Mouse (Mus musculus) forebrain, embryonic 16.5 days (tissue): Measurements from ENCODE around the gene Rcor1. TPM values are rescaled to one million over a fixed set of nuclear protein-coding genes. Genes with fewer than 3 reads are reported as not detected.

Source experiments
- ATAC-seq: fragments of 200-750 bp; cut with Nextera tagmentation; 2 replicates; pipeline ENCODE4 v1.8.0; 2017; ENCODE audit warnings: mild to moderate bottlenecking, moderate library complexity
- H3K27ac ChIP-seq: fragments of 300-500 bp; sonication (generic); 2 replicates; pipeline ENCODE4 v1.5.1; 2014; ENCODE audit warnings: low read length, control low read depth
- H3K27me3 ChIP-seq: fragments of 300-500 bp; sonication (generic); replicated peaks from 2 replicates; pipeline ENCODE4 v1.6.1; 2014; ENCODE audit warnings: low read length; ENCODE audit not compliant: control insufficient read depth, insufficient read depth
- H3K36me3 ChIP-seq: fragments of 300-500 bp; sonication (generic); 2 replicates; pipeline ENCODE4 v1.6.1; 2014; ENCODE audit not compliant: control insufficient read depth, insufficient read depth
- H3K4me1 ChIP-seq: fragments of 300-500 bp; sonication (generic); replicated peaks from 2 replicates; pipeline ENCODE4 v1.6.1; 2014; ENCODE audit warnings: low read length; ENCODE audit not compliant: control insufficient read depth, insufficient read depth
- H3K4me2 ChIP-seq: fragments of 300-500 bp; sonication (generic); 2 replicates; pipeline ENCODE4 v1.6.1; 2014; ENCODE audit warnings: mild to moderate bottlenecking, low read length, control low read depth
- H3K4me3 ChIP-seq: fragments of 300-500 bp; sonication (generic); replicated peaks from 2 replicates; pipeline ENCODE4 v1.5.1; 2014; ENCODE audit warnings: mild to moderate bottlenecking, low read length, control low read depth
- H3K9ac ChIP-seq: fragments of 300-500 bp; sonication (generic); replicated peaks from 2 replicates; pipeline ENCODE4 v1.6.1; 2014; ENCODE audit warnings: low read depth, low read length, control low read depth
- H3K9me3 ChIP-seq: fragments of 300-500 bp; sonication (generic); 2 replicates; pipeline ENCODE4 v1.6.1; 2016; ENCODE audit warnings: low read length; ENCODE audit not compliant: control insufficient read depth
- WGBS: fragments of 180-500 bp; shearing (Covaris S2); extraction: QIAGEN DNeasy Blood & Tissue Kit; methylation state at CpG from one replicate; pipeline ENCODE4 v1.1.7; 2014; 5-methylcytosine and 5-hydroxymethylcytosine counted together
- polyA plus RNA-seq: library from polyadenylated mRNA; unstranded; fragments of >200 nt; fragmentation: Nextera tagmentation; extraction: Ambion mirVana; gene quantifications from 2 replicates; pipeline ENCODE4 v1.2.1, GENCODE M21; 2015

Gene Rcor1
- polyA plus RNA-seq, 1 experiment from 2014 or later: 7.6 TPM

- no peak overlapping the region for H3K27ac ChIP-seq
- H3K4me1 ChIP-seq: no peaks in the 10 kb centered on the region
- H3K4me2 ChIP-seq: no peak overlapping the region
- H3K27me3 ChIP-seq: no peaks in the 10 kb centered on the region
- no peaks in the 10 kb centered on the region for H3K9me3 ChIP-seq
- peaks cover 25% of the 10 kb centered on the region for H3K36me3 ChIP-seq
- no peak for ATAC-seq
- H3K9ac ChIP-seq: no peak overlapping the region
- no peak overlapping the region for H3K4me3 ChIP-seq
- 90% methylated on average over 8 of the region's 8 CpGs for WGBS
Observed at GRCm38 (mm10) chr12:111111176-111111575, 72.0 kb downstream of the Rcor1 start.

GRCm38 (mm10) chr12:111114593-111114992 is 75.4 kb downstream of the Rcor1 start:
- Histone ChIP-seq H3K4me3 (no peak overlapping the region), H3K4me1 (no peaks in the 10 kb centered on the region), H3K9ac (no peak overlapping the region), H3K9me3 (no peaks in the 10 kb centered on the region), H3K4me2 (no peak overlapping the region), H3K36me3 (peaks cover 19% of the 10 kb centered on the region), H3K27me3 (no peaks in the 10 kb centered on the region), H3K27ac (no peak overlapping the region)
- 77% methylated on average over 5 of the region's 5 CpGs for WGBS
- no peak for ATAC-seq

GRCm38 (mm10) chr12:111119506-111120085 is 80.4 kb downstream of the Rcor1 start:
- Histone ChIP-seq H3K27me3 (no peaks in the 10 kb centered on the region), H3K4me1 (peaks cover 1% of the 10 kb centered on the region; the same call in 1 of the 2 replicates), H3K4me2 (no peak overlapping the region), H3K4me3 (no peak overlapping the region), H3K9me3 (no peaks in the 10 kb centered on the region), H3K27ac (no peak overlapping the region), H3K9ac (no peak overlapping the region), H3K36me3 (peaks cover 2% of the 10 kb centered on the region; the same call in 1 of the 2 replicates)
- WGBS: 91% methylated on average over 5 of the region's 5 CpGs
- no peak for ATAC-seq

GRCm38 (mm10) chr12:111120976-111121645 is 82.0 kb downstream of the Rcor1 start:
- WGBS: 90% methylated on average over 9 of the region's 9 CpGs
- ATAC-seq: no peak

GRCm38 (mm10) chr12:111122332-111122852 is 83.2 kb downstream of the Rcor1 start:
- no peak for ATAC-seq
- Histone ChIP-seq H3K4me3 (no peak overlapping the region), H3K27ac (no peak overlapping the region), H3K9ac (no peak overlapping the region), H3K36me3 (no peaks in the 10 kb centered on the region), H3K9me3 (no peaks in the 10 kb centered on the region), H3K27me3 (no peaks in the 10 kb centered on the region), H3K4me2 (no peak overlapping the region), H3K4me1 (peaks cover 7% of the 10 kb centered on the region; the same call in 1 of the 2 replicates)

More at GRCm38 (mm10) chr12:111120976-111121645, 82.0 kb downstream of the Rcor1 start:
- Histone ChIP-seq H3K9me3 (no peaks in the 10 kb centered on the region), H3K4me2 (no peak overlapping the region), H3K9ac (no peak overlapping the region), H3K36me3 (peaks cover 2% of the 10 kb centered on the region; the same call in 1 of the 2 replicates), H3K27ac (no peak overlapping the region), H3K27me3 (no peaks in the 10 kb centered on the region), H3K4me1 (peaks cover 7% of the 10 kb centered on the region; the same call in 1 of the 2 replicates), H3K4me3 (no peak overlapping the region)

- Histone ChIP-seq H3K27ac (peak overlapping the region; percentile 17; the same call in 1 of the 2 replicates), H3K9me3 (no peaks in the 10 kb centered on the region), H3K36me3 (no peaks in the 10 kb centered on the region), H3K4me1 (peaks cover 7% of the 10 kb centered on the region; the same call in 1 of the 2 replicates), H3K4me3 (no peak overlapping the region), H3K9ac (no peak overlapping the region), H3K4me2 (no peak overlapping the region), H3K27me3 (no peaks in the 10 kb centered on the region)
- ATAC-seq: no peak
- 66% methylated on average over 14 of the region's 14 CpGs for WGBS
Observed at GRCm38 (mm10) chr12:111124601-111125260, 85.6 kb downstream of the Rcor1 start.

GRCm38 (mm10) chr12:111125666-111126065 is 86.5 kb downstream of the Rcor1 start:
- ATAC-seq: no peak
- Histone ChIP-seq H3K36me3 (no peaks in the 10 kb centered on the region), H3K4me2 (no peak overlapping the region), H3K9ac (no peak overlapping the region), H3K27me3 (no peaks in the 10 kb centered on the region), H3K4me3 (no peak overlapping the region), H3K4me1 (peaks cover 7% of the 10 kb centered on the region; the same call in 1 of the 2 replicates), H3K27ac (no peak overlapping the region), H3K9me3 (no peaks in the 10 kb centered on the region)
- WGBS: 70% methylated on average over 6 of the region's 6 CpGs

- no peak overlapping the region for H3K4me2 ChIP-seq
- H3K27me3 ChIP-seq: no peaks in the 10 kb centered on the region
Observed at GRCm38 (mm10) chr12:111134169-111134568, 95.0 kb downstream of the Rcor1 start.

More at GRCm38 (mm10) chr12:111134169-111134568, 95.0 kb downstream of the Rcor1 start:
- no peak overlapping the region for H3K9ac ChIP-seq
- no peaks in the 10 kb centered on the region for H3K9me3 ChIP-seq
- no peaks in the 10 kb centered on the region for H3K36me3 ChIP-seq
- WGBS: 62% methylated on average over 7 of the region's 7 CpGs
- no peak overlapping the region for H3K4me3 ChIP-seq
- peaks cover 17% of the 10 kb centered on the region for H3K4me1 ChIP-seq
- H3K27ac ChIP-seq: peak overlapping the region; percentile 89
- peak; percentile 32; the same call in 1 of the 2 replicates for ATAC-seq
